Mouse (Mus musculus) stomach, adult 2 months (tissue): Measurements from ENCODE around the gene AL732309.1. TPM values are rescaled to one million over a fixed set of nuclear protein-coding genes. Genes with fewer than 3 reads are reported as not detected.

Experiments
- polyA plus RNA-seq: library from polyadenylated mRNA; depleted of rRNA; stranded (reverse); fragments of >200 nt; gene quantifications from 2 replicates; pipeline ENCODE4 v1.2.3, GENCODE M21; 2012; rRNA removed

Gene AL732309.1
- 24.8 and 31.7 TPM in 2 replicates for polyA plus RNA-seq

GRCm38 (mm10) chr2:25246183-25247072, at the start of gene AL732309.1:
Gene AL732309.1, minus strand, starts transcription at chr2:25246863.

GRCm38 (mm10) chr2:25289651-25290050, 43.0 kb upstream of the AL732309.1 start, which contains the start of gene Lrrc26:
Gene Lrrc26, plus strand, starts transcription at chr2:25289915.

GRCm38 (mm10) chr2:25287927-25288649, 41.4 kb upstream of the AL732309.1 start, which contains the start of gene Tmem210:
Gene Tmem210, plus strand, starts transcription at chr2:25288145.

GRCm38 (mm10) chr2:25271827-25272511, 25.3 kb upstream of the AL732309.1 start, which contains the start of the genes Ssna1 and Anapc2:
Gene Ssna1, minus strand, starts transcription at chr2:25272438.
Gene Anapc2, plus strand, starts transcription at chr2:25272478.

GRCm38 (mm10) chr2:25262291-25262767, 15.7 kb upstream of the AL732309.1 start, which contains the start of gene Tprn:
Gene Tprn, plus strand, starts transcription at chr2:25262618.

GRCm38 (mm10) chr2:25255284-25255779, 8.7 kb upstream of the AL732309.1 start, which contains the start of gene Tmem203:
Gene Tmem203, plus strand, starts transcription at chr2:25255439.

GRCm38 (mm10) chr2:25242101-25242506, 4.6 kb downstream of the AL732309.1 start, which contains the start of the genes Rnf208 and Cysrt1:
Gene Rnf208, plus strand, starts transcription at chr2:25242255.
Gene Cysrt1, minus strand, starts transcription at chr2:25242452.

GRCm38 (mm10) chr2:25236614-25237013, 10.0 kb downstream of the AL732309.1 start, which contains the start of gene Rnf224:
Gene Rnf224, minus strand, starts transcription at chr2:25236787.

GRCm38 (mm10) chr2:25234050-25234449, 12.6 kb downstream of the AL732309.1 start, which contains the start of gene Slc34a3:
Gene Slc34a3, minus strand, starts transcription at chr2:25234364.

GRCm38 (mm10) chr2:25224492-25224765, 22.2 kb downstream of the AL732309.1 start, which contains the start of gene Tubb4b:
Gene Tubb4b, minus strand, starts transcription at chr2:25224702.

GRCm38 (mm10) chr2:25218445-25218844, 28.2 kb downstream of the AL732309.1 start, which contains the start of gene Fam166a:
Gene Fam166a, plus strand, starts transcription at chr2:25218745.

GRCm38 (mm10) chr2:25214444-25214843, 32.2 kb downstream of the AL732309.1 start, which contains the start of gene Stpg3:
Gene Stpg3, minus strand, starts transcription at chr2:25214637.

GRCm38 (mm10) chr2:25211121-25211670, 35.5 kb downstream of the AL732309.1 start, which contains the start of gene Nelfb:
Gene Nelfb, minus strand, starts transcription at chr2:25211489.

GRCm38 (mm10) chr2:25196172-25196954, 50.3 kb downstream of the AL732309.1 start, which contains the start of gene Tor4a:
Gene Tor4a, minus strand, starts transcription at chr2:25196886.

Other genes starting within 250 kb of the AL732309.1 start
- 43.8 and 57.8 TPM in 2 replicates for gene Nsmf, start 192.5 kb downstream of the AL732309.1 start, polyA plus RNA-seq
- gene Entpd8, start 166.6 kb downstream of the AL732309.1 start, polyA plus RNA-seq, result 6.6 and 9.0 TPM in 2 replicates
- 14.8 and 16.5 TPM in 2 replicates for gene Noxa1, start 151.7 kb downstream of the AL732309.1 start, polyA plus RNA-seq
- 41.8 and 62.3 TPM in 2 replicates for gene Nrarp, start 66.1 kb downstream of the AL732309.1 start, polyA plus RNA-seq
- 20.0 and 23.5 TPM in 2 replicates for gene Tor4a, start 50.0 kb downstream of the AL732309.1 start, polyA plus RNA-seq
- gene Nelfb, start 35.4 kb downstream of the AL732309.1 start, polyA plus RNA-seq, result 29.3 and 32.6 TPM in 2 replicates
- gene Stpg3, start 32.2 kb downstream of the AL732309.1 start, polyA plus RNA-seq, result not detected in 2 replicates
- 0.35 TPM in 1 of 2 replicates, not detected in the other for gene Fam166a, start 28.1 kb downstream of the AL732309.1 start, polyA plus RNA-seq
- gene Tubb4b, start 22.2 kb downstream of the AL732309.1 start, polyA plus RNA-seq, result 278 and 313 TPM in 2 replicates
- 0.29 and 0.32 TPM in 2 replicates for gene Slc34a3, start 12.5 kb downstream of the AL732309.1 start, polyA plus RNA-seq
- 0.77 and 0.82 TPM in 2 replicates for gene Rnf224, start 10.1 kb downstream of the AL732309.1 start, polyA plus RNA-seq
- 100 and 146 TPM in 2 replicates for gene Rnf208, start 4.6 kb downstream of the AL732309.1 start, polyA plus RNA-seq
- 216 and 387 TPM in 2 replicates for gene Cysrt1, start 4.4 kb downstream of the AL732309.1 start, polyA plus RNA-seq
- 26.1 and 51.6 TPM in 2 replicates for gene Tmem203, start 8.6 kb upstream of the AL732309.1 start, polyA plus RNA-seq
- gene Tprn, start 15.8 kb upstream of the AL732309.1 start, polyA plus RNA-seq, result 76.7 and 110 TPM in 2 replicates
- gene Ssna1, start 25.6 kb upstream of the AL732309.1 start, polyA plus RNA-seq, result 32.6 and 42.6 TPM in 2 replicates
- gene Anapc2, start 25.6 kb upstream of the AL732309.1 start, polyA plus RNA-seq, result 38.5 and 51.1 TPM in 2 replicates
- not detected in 2 replicates for gene Tmem210, start 41.3 kb upstream of the AL732309.1 start, polyA plus RNA-seq
- gene Lrrc26, start 43.1 kb upstream of the AL732309.1 start, polyA plus RNA-seq, result 120 and 141 TPM in 2 replicates
- gene Grin1, start 72.3 kb upstream of the AL732309.1 start, polyA plus RNA-seq, result 1.7 and 2.6 TPM in 2 replicates
- 6.1 and 7.3 TPM in 2 replicates for gene Man1b1, start 85.5 kb upstream of the AL732309.1 start, polyA plus RNA-seq
- gene Dpp7, start 109.5 kb upstream of the AL732309.1 start, polyA plus RNA-seq, result 15.2 and 20.7 TPM in 2 replicates
- 26.9 and 89.2 TPM in 2 replicates for gene Uap1l1, start 118.8 kb upstream of the AL732309.1 start, polyA plus RNA-seq
- 16.2 and 18.1 TPM in 2 replicates for gene Sapcd2, start 125.5 kb upstream of the AL732309.1 start, polyA plus RNA-seq
- gene Entpd2, start 149.0 kb upstream of the AL732309.1 start, polyA plus RNA-seq, result 38.6 and 41.0 TPM in 2 replicates
- gene Npdc1, start 152.5 kb upstream of the AL732309.1 start, polyA plus RNA-seq, result 181 and 297 TPM in 2 replicates
- 0.11 and 0.24 TPM in 2 replicates for gene Fut7, start 176.4 kb upstream of the AL732309.1 start, polyA plus RNA-seq
- gene Abca2, start 181.8 kb upstream of the AL732309.1 start, polyA plus RNA-seq, result 17.6 and 31.4 TPM in 2 replicates
- 208 and 316 TPM in 2 replicates for gene Clic3, start 210.0 kb upstream of the AL732309.1 start, polyA plus RNA-seq
- gene Paxx, start 214.2 kb upstream of the AL732309.1 start, polyA plus RNA-seq, result 60.7 and 89.3 TPM in 2 replicates
- gene Ptgds, start 223.2 kb upstream of the AL732309.1 start, polyA plus RNA-seq, result 2.0 and 3.4 TPM in 2 replicates
- 0.26 TPM in 1 of 2 replicates, not detected in the other for gene Lcn12, start 247.0 kb upstream of the AL732309.1 start, polyA plus RNA-seq